Mouse (Mus musculus): Measurements from ENCODE around the gene Trappc13. TPM values are rescaled to one million over a fixed set of nuclear protein-coding genes. Genes with fewer than 3 reads are reported as not detected.
A peak's percentile ranks its signal among the peaks of the same experiment; 100 is the strongest.
"Not testable (repeated sequence)": the region's sequence is repeated elsewhere in the genome, so short reads cannot be mapped to it uniquely, and the experiment has no call there.

Gene Trappc13
- polyA plus RNA-seq (2015; fragmentation: Nextera tagmentation; extraction: Ambion mirVana) = 43.5 and 48.1 TPM in 2 replicates

- Histone ChIP-seq H3K27me3 (ENCODE audit: insufficient read depth, low read length) (no peaks in the 10 kb centered on the region), H3K9me3 (replicated peaks; ENCODE audit: low read length) (no peaks in the 10 kb centered on the region), H3K9ac (ENCODE audit: low read depth, low read length) (peak within 1 kb of the TSS; percentile 78), H3K27ac (peak within 1 kb of the TSS; percentile 89), H3K36me3 (ENCODE audit: insufficient read depth, low read length) (0 out of 2 replicates have a peak, but pooled peaks cover 5% of the 10 kb centered on the region), H3K4me1 (replicated peaks; ENCODE audit: insufficient read depth, low read length) (peaks cover 3% of the 10 kb centered on the region), H3K4me2 (ENCODE audit: low read length) (peak within 1 kb of the TSS; percentile 81), H3K4me3 (replicated peaks; ENCODE audit: low read depth, low read length) (peak within 1 kb of the TSS; percentile 78)
- ATAC-seq (replicated peaks; ENCODE audit: low FRiP score, low read depth) (peak; percentile 86), DNase-seq (ENCODE audit: low spot score) (no peak)
- no peak for TF ChIP-seq CTCF (IDR thresholded peaks at IDR 0.05; ENCODE audit: low read depth)
- 1% methylated on average over 32 of the region's 32 CpGs for WGBS
Observed at GRCm38 (mm10) chr13:104177796-104178649, at the start of gene Trappc13. TSS of gene Trappc13 (minus strand) at chr13:104178469.

DNA sequence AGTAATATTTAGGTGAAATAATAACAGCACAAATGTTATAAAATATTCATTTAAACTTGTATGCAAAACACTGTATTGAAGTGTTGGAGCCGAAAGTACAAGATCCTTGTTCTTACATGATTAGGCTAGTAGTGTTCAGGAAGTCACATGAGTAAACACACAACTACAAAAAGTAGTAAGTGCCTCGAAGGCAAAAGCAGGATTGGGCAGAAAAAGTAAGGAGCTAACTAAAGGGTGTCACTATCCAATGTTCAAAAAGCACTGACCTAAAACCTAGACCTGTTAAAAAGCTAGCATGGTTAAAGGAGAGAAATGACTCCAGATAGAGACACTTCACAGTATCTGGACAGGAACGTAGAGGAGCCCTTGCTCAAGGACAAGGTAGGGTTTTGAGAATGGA is 49.2 kb upstream of the Trappc13 start:
- Histone ChIP-seq H3K4me3 (replicated peaks; ENCODE audit: low read depth, low read length) (peak overlapping the region; percentile 91), H3K4me2 (ENCODE audit: low read length) (peak overlapping the region; percentile 81), H3K27ac (no peak overlapping the region), H3K4me1 (replicated peaks; ENCODE audit: insufficient read depth, low read length) (0 out of 2 replicates have a peak, but pooled peaks cover 7% of the 10 kb centered on the region), H3K9me3 (replicated peaks; ENCODE audit: low read length) (no peaks in the 10 kb centered on the region), H3K9ac (ENCODE audit: low read depth, low read length) (0 out of 2 replicates have a peak overlapping the region, but pooled peaks have one; percentile 89), H3K27me3 (ENCODE audit: insufficient read depth, low read length) (no peaks in the 10 kb centered on the region), H3K36me3 (ENCODE audit: insufficient read depth, low read length) (0 out of 2 replicates have a peak, but pooled peaks cover 3% of the 10 kb centered on the region)
- ATAC-seq (replicated peaks; ENCODE audit: low FRiP score, low read depth) = no peak
- WGBS = 50% methylated on average over 3 of the region's 3 CpGs
- TF ChIP-seq CTCF (IDR thresholded peaks at IDR 0.05; ENCODE audit: low read depth) = no peak
- no peak for DNase-seq (ENCODE audit: low spot score)

DNA sequence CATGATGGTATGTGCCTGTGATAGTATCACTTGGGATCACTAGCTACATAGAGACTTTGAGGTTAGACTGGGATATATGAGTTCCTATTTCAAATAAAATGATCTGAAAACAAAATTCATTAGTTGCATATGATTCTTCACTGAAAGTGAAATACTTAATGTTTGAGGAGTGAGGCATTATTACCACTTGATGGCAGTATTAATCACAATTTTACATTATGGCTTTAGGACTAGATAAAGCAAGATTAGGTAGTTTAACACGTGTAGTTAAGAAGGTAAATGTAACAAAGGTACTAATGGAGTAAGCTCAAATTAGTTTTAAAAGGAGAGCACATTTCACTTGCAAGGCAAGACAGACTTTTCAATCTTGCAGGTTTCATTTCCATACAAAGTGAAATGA is 26.0 kb upstream of the Trappc13 start:
- TF ChIP-seq CTCF (IDR thresholded peaks at IDR 0.05; ENCODE audit: low read depth) = peak; percentile 49
- 54% methylated on average over 1 of the region's 1 CpGs for WGBS
- no peaks in the 10 kb centered on the region for H3K4me1 ChIP-seq (replicated peaks; ENCODE audit: insufficient read depth, low read length)
- H3K9me3 ChIP-seq (replicated peaks; ENCODE audit: low read length) = no peaks in the 10 kb centered on the region
- no peak overlapping the region for H3K27ac ChIP-seq
- H3K4me3 ChIP-seq (replicated peaks; ENCODE audit: low read depth, low read length) = no peak overlapping the region
- no peaks in the 10 kb centered on the region for H3K27me3 ChIP-seq (ENCODE audit: insufficient read depth, low read length)
- H3K36me3 ChIP-seq (ENCODE audit: insufficient read depth, low read length) = peaks cover 20% of the 10 kb centered on the region; the same call in 1 of the 2 replicates
- ATAC-seq (replicated peaks; ENCODE audit: low FRiP score, low read depth) (no peak), DNase-seq (ENCODE audit: low spot score) (peak; percentile 20)
- H3K4me2 ChIP-seq (ENCODE audit: low read length) = no peak overlapping the region
- H3K9ac ChIP-seq (ENCODE audit: low read depth, low read length) = no peak overlapping the region

DNA sequence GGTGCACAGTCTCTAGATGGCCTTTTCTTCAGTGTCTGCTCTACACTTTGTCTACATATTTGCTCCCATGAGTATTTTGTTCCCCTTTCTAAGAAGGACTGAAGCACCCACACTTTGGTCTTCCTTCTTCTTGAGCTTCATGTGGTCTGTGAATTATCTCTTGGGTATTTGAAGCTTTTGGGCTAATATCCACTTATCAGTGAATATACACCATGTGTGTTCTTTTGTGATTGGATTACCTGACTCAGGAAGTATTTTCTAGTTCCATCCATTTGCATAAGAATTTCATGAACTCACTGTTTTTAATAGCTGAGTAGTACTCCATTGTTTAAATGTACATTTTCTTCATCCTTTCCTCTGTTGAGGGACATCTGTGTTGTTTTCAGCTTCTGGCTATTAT is 17.6 kb upstream of the Trappc13 start:
- ATAC-seq (replicated peaks; ENCODE audit: low FRiP score, low read depth); H3K9me3 ChIP-seq (replicated peaks; ENCODE audit: low read length); DNase-seq (ENCODE audit: low spot score); H3K4me2 ChIP-seq (ENCODE audit: low read length); H3K9ac ChIP-seq (ENCODE audit: low read depth, low read length); H3K27me3 ChIP-seq (ENCODE audit: insufficient read depth, low read length); H3K4me3 ChIP-seq (replicated peaks; ENCODE audit: low read depth, low read length); H3K4me1 ChIP-seq (replicated peaks; ENCODE audit: insufficient read depth, low read length); H3K27ac ChIP-seq: not testable (repeated sequence)
- peaks cover 18% of the 10 kb centered on the region for H3K36me3 ChIP-seq (ENCODE audit: insufficient read depth, low read length)

DNA sequence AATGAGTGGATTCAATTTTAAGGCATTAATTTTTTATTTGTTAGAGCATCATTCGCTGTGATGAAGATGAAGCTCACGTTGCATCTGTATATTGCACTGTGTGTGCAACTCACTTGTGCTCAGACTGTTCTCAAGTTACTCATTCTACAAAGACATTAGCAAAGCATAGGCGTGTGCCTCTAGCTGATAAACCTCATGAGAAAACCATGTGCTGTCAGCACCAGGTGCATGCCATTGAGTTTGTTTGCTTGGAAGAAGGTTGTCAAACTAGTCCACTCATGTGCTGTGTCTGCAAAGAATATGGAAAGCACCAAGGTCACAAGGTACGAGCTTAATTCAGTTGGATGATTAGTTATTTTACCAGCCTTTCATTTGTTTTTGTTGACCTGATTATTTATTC is 9.1 kb upstream of the Trappc13 start:
- ATAC-seq (replicated peaks; ENCODE audit: low FRiP score, low read depth) (no peak), DNase-seq (ENCODE audit: low spot score) (no peak)
- no peaks in the 10 kb centered on the region for H3K4me1 ChIP-seq (replicated peaks; ENCODE audit: insufficient read depth, low read length)
- H3K27ac ChIP-seq = no peak overlapping the region
- no peak overlapping the region for H3K4me2 ChIP-seq (ENCODE audit: low read length)
- peaks cover 20% of the 10 kb centered on the region for H3K36me3 ChIP-seq (ENCODE audit: insufficient read depth, low read length)
- H3K4me3 ChIP-seq (replicated peaks; ENCODE audit: low read depth, low read length) = no peak overlapping the region
- H3K27me3 ChIP-seq (ENCODE audit: insufficient read depth, low read length) = no peaks in the 10 kb centered on the region
- no peak overlapping the region for H3K9ac ChIP-seq (ENCODE audit: low read depth, low read length)
- WGBS = 74% methylated on average over 4 of the region's 4 CpGs
- H3K9me3 ChIP-seq (replicated peaks; ENCODE audit: low read length) = no peaks in the 10 kb centered on the region
- TF ChIP-seq CTCF (IDR thresholded peaks at IDR 0.05; ENCODE audit: low read depth) = no peak

- peaks cover 3% of the 10 kb centered on the region for H3K4me1 ChIP-seq (replicated peaks; ENCODE audit: insufficient read depth, low read length)
- no peak for ATAC-seq (replicated peaks; ENCODE audit: low FRiP score, low read depth)
- peak overlapping the region; percentile 78 for H3K4me3 ChIP-seq (replicated peaks; ENCODE audit: low read depth, low read length)
- peaks cover 5% of the 10 kb centered on the region; the same call in 1 of the 2 replicates for H3K36me3 ChIP-seq (ENCODE audit: insufficient read depth, low read length)
- peak overlapping the region; percentile 59 for H3K4me2 ChIP-seq (ENCODE audit: low read length)
- peak; percentile 36 for DNase-seq (ENCODE audit: low spot score)
- H3K9ac ChIP-seq (ENCODE audit: low read depth, low read length) = peak overlapping the region; percentile 78
- no peaks in the 10 kb centered on the region for H3K9me3 ChIP-seq (replicated peaks; ENCODE audit: low read length)
- TF ChIP-seq CTCF (IDR thresholded peaks at IDR 0.05; ENCODE audit: low read depth) = no peak; the same call in 1 of the 2 replicates
- WGBS = 12% methylated on average over 13 of the region's 13 CpGs
- no peaks in the 10 kb centered on the region for H3K27me3 ChIP-seq (ENCODE audit: insufficient read depth, low read length)
- peak overlapping the region; percentile 71 for H3K27ac ChIP-seq
Observed at GRCm38 (mm10) chr13:104179176-104179888, 1.1 kb upstream of the Trappc13 start.

All from kidney, postnatal 0 days (tissue).